Mouse (Mus musculus): ENCODE measurements at regions not wholly inside any gene's neighbourhood (a gene's known extent, or its start where the extent isn't known, plus 50 kb on each side); places are given as distances from the start of the nearest gene placed in this dataset.

DNA sequence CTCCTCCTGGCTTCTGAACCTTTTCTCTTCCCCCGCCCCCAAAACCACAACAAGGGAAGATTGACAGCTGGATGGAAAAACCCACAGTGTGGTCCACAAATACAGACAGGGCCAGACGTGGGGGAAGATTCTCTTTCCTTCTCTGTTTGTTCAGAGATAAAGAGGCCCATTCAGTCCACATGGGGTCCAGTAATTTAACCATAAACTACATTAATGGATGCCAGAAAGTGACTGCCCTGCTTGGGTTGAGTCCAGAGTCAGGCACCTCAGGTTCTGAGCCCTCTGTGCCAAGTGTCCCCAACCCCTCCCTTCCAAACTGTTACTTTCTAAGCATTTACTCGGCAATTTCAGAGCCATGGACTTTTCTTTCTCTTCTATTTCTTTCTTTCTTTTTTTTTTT lies 121.9 kb upstream of the Smyd2 start:
- Histone ChIP-seq H3K27ac (ENCODE audit: insufficient read depth, low read depth, low read length, poor library complexity, severe bottlenecking) (no peak overlapping the region), H3K9me3 (ENCODE audit: control insufficient read depth, insufficient read depth, low read depth, low read length) (no peaks in the 10 kb centered on the region), H3K36me3 (ENCODE audit: control insufficient read depth, insufficient read depth, low read length, poor library complexity, severe bottlenecking) (no peaks in the 10 kb centered on the region), H3K9ac (ENCODE audit: insufficient read depth, low read depth, low read length, poor library complexity, severe bottlenecking) (no peak overlapping the region), H3K4me3 (ENCODE audit: insufficient read depth in 1 of 2, low read depth in 1 of 2, low read length in 2 of 2, poor library complexity in 1 of 2, severe bottlenecking in 1 of 2) (no peak overlapping the region), H3K4me1 (ENCODE audit: control insufficient read depth in 2 of 2, insufficient read depth in 2 of 2, low read length in 2 of 2, poor library complexity in 1 of 2) (no peaks in the 10 kb centered on the region)
- in situ Hi-C loops (cut with MboI; ENCODE audit: low sequenced_read_pairs in 2 of 2, unreplicated experiment in 2 of 2) = no loop called here
- no peak for DNase-seq (ENCODE audit: low read depth, low spot score)
- TF ChIP-seq ZC3H11A (IDR thresholded peaks at IDR 0.05; ENCODE audit: borderline replicate concordance, low read depth, low read length) (no peak), ZNF384 (IDR thresholded peaks at IDR 0.05; ENCODE audit: low read depth, low read length) (no peak)

DNA sequence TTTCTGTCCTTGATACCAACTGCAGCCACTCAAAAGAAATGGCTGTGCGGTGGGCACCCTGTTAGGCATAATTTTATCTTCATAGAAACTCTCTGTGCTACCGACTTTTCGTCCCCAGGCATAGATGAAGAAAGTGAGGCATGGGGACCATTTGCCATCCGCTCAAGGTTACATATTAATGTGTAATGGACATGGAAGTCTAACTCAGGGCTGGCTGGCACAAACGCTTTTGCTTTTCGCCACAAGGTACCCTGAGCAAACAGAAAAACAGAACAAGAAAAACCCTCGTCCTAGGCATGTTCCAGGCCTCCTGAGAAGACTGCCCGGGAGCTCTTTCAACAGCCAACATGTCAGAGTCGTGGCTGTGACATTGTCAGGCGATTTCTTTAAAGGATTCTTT lies 121.0 kb upstream of the Smyd2 start:
- Histone ChIP-seq H3K9me3 (ENCODE audit: control insufficient read depth, insufficient read depth, low read depth, low read length) (no peaks in the 10 kb centered on the region), H3K36me3 (ENCODE audit: control insufficient read depth, insufficient read depth, low read length, poor library complexity, severe bottlenecking) (no peaks in the 10 kb centered on the region), H3K4me1 (ENCODE audit: control insufficient read depth in 2 of 2, insufficient read depth in 2 of 2, low read length in 2 of 2, poor library complexity in 1 of 2) (no peaks in the 10 kb centered on the region), H3K9ac (ENCODE audit: insufficient read depth, low read depth, low read length, poor library complexity, severe bottlenecking) (no peak overlapping the region), H3K27ac (ENCODE audit: insufficient read depth, low read depth, low read length, poor library complexity, severe bottlenecking) (no peak overlapping the region), H3K4me3 (ENCODE audit: insufficient read depth in 1 of 2, low read depth in 1 of 2, low read length in 2 of 2, poor library complexity in 1 of 2, severe bottlenecking in 1 of 2) (no peak overlapping the region)
- in situ Hi-C loops (cut with MboI; ENCODE audit: low sequenced_read_pairs in 2 of 2, unreplicated experiment in 2 of 2) = no loop called here
- TF ChIP-seq CHD2 (IDR thresholded peaks at IDR 0.05; ENCODE audit: low read depth, low read length) (no peak), ZC3H11A (IDR thresholded peaks at IDR 0.05; ENCODE audit: borderline replicate concordance, low read depth, low read length) (no peak), ZNF384 (IDR thresholded peaks at IDR 0.05; ENCODE audit: low read depth, low read length) (no peak), HCFC1 (IDR thresholded peaks at IDR 0.05; ENCODE audit: borderline replicate concordance, insufficient read depth, low read length) (no peak), MAFK (IDR thresholded peaks at IDR 0.05; ENCODE audit: insufficient read depth, low read depth, low read length) (no peak)
- DNase-seq (ENCODE audit: low read depth, low spot score) = no peak

GRCm38 (mm10) chr1:190042197-190042596 lies 120.0 kb upstream of the Smyd2 start:
- TF ChIP-seq MAFK (IDR thresholded peaks at IDR 0.05; ENCODE audit: insufficient read depth, low read depth, low read length) (no peak), ZNF384 (IDR thresholded peaks at IDR 0.05; ENCODE audit: low read depth, low read length) (no peak)
- no peaks in the 10 kb centered on the region for H3K9me3 ChIP-seq (ENCODE audit: control insufficient read depth, insufficient read depth, low read depth, low read length)
- no peak overlapping the region for H3K4me3 ChIP-seq (ENCODE audit: insufficient read depth in 1 of 2, low read depth in 1 of 2, low read length in 2 of 2, poor library complexity in 1 of 2, severe bottlenecking in 1 of 2)
- H3K9ac ChIP-seq (ENCODE audit: insufficient read depth, low read depth, low read length, poor library complexity, severe bottlenecking) = no peak overlapping the region
- H3K4me1 ChIP-seq (ENCODE audit: control insufficient read depth in 2 of 2, insufficient read depth in 2 of 2, low read length in 2 of 2, poor library complexity in 1 of 2) = no peaks in the 10 kb centered on the region
- H3K27ac ChIP-seq (ENCODE audit: insufficient read depth, low read depth, low read length, poor library complexity, severe bottlenecking) = no peak overlapping the region
- no peaks in the 10 kb centered on the region for H3K36me3 ChIP-seq (ENCODE audit: control insufficient read depth, insufficient read depth, low read length, poor library complexity, severe bottlenecking)
- in situ Hi-C loops (cut with MboI; ENCODE audit: low sequenced_read_pairs in 2 of 2, unreplicated experiment in 2 of 2) = no loop called here
- no peak for DNase-seq (ENCODE audit: low read depth, low spot score)

GRCm38 (mm10) chr1:190041096-190041706 lies 119.0 kb upstream of the Smyd2 start:
- no peak overlapping the region for H3K27ac ChIP-seq (ENCODE audit: insufficient read depth, low read depth, low read length, poor library complexity, severe bottlenecking)
- H3K4me3 ChIP-seq (ENCODE audit: insufficient read depth in 1 of 2, low read depth in 1 of 2, low read length in 2 of 2, poor library complexity in 1 of 2, severe bottlenecking in 1 of 2) = no peak overlapping the region
- DNase-seq (ENCODE audit: low read depth, low spot score) = peak; percentile 29
- H3K36me3 ChIP-seq (ENCODE audit: control insufficient read depth, insufficient read depth, low read length, poor library complexity, severe bottlenecking) = no peaks in the 10 kb centered on the region
- no peaks in the 10 kb centered on the region for H3K4me1 ChIP-seq (ENCODE audit: control insufficient read depth in 2 of 2, insufficient read depth in 2 of 2, low read length in 2 of 2, poor library complexity in 1 of 2)
- in situ Hi-C loops (cut with MboI; ENCODE audit: low sequenced_read_pairs in 2 of 2, unreplicated experiment in 2 of 2) = no loop called here
- H3K9ac ChIP-seq (ENCODE audit: insufficient read depth, low read depth, low read length, poor library complexity, severe bottlenecking) = no peak overlapping the region
- TF ChIP-seq CHD2 (IDR thresholded peaks at IDR 0.05; ENCODE audit: low read depth, low read length) (no peak), ZNF384 (IDR thresholded peaks at IDR 0.05; ENCODE audit: low read depth, low read length) (no peak), ZC3H11A (IDR thresholded peaks at IDR 0.05; ENCODE audit: borderline replicate concordance, low read depth, low read length) (0 out of 2 replicates have a peak, but pooled peaks have one; percentile 25), MAFK (IDR thresholded peaks at IDR 0.05; ENCODE audit: insufficient read depth, low read depth, low read length) (no peak), HCFC1 (IDR thresholded peaks at IDR 0.05; ENCODE audit: borderline replicate concordance, insufficient read depth, low read length) (no peak)
- H3K9me3 ChIP-seq (ENCODE audit: control insufficient read depth, insufficient read depth, low read depth, low read length) = no peaks in the 10 kb centered on the region

- no peak for TF ChIP-seq ZNF384 (IDR thresholded peaks at IDR 0.05; ENCODE audit: low read depth, low read length)
- TF ChIP-seq HCFC1 (IDR thresholded peaks at IDR 0.05; ENCODE audit: borderline replicate concordance, insufficient read depth, low read length) = no peak
- TF ChIP-seq MAFK (IDR thresholded peaks at IDR 0.05; ENCODE audit: insufficient read depth, low read depth, low read length) = no peak
- no peak for TF ChIP-seq CHD2 (IDR thresholded peaks at IDR 0.05; ENCODE audit: low read depth, low read length)
- no peak for TF ChIP-seq ZC3H11A (IDR thresholded peaks at IDR 0.05; ENCODE audit: borderline replicate concordance, low read depth, low read length)
- Histone ChIP-seq H3K27ac (ENCODE audit: insufficient read depth, low read depth, low read length, poor library complexity, severe bottlenecking) (no peak overlapping the region), H3K36me3 (ENCODE audit: control insufficient read depth, insufficient read depth, low read length, poor library complexity, severe bottlenecking) (no peaks in the 10 kb centered on the region), H3K9ac (ENCODE audit: insufficient read depth, low read depth, low read length, poor library complexity, severe bottlenecking) (no peak overlapping the region), H3K9me3 (ENCODE audit: control insufficient read depth, insufficient read depth, low read depth, low read length) (no peaks in the 10 kb centered on the region), H3K4me1 (ENCODE audit: control insufficient read depth in 2 of 2, insufficient read depth in 2 of 2, low read length in 2 of 2, poor library complexity in 1 of 2) (no peaks in the 10 kb centered on the region), H3K4me3 (ENCODE audit: insufficient read depth in 1 of 2, low read depth in 1 of 2, low read length in 2 of 2, poor library complexity in 1 of 2, severe bottlenecking in 1 of 2) (no peak overlapping the region)
- in situ Hi-C loops (cut with MboI; ENCODE audit: low sequenced_read_pairs in 2 of 2, unreplicated experiment in 2 of 2) = no loop called here
- no peak for DNase-seq (ENCODE audit: low read depth, low spot score)
Observed at GRCm38 (mm10) chr1:190038046-190038445, 115.9 kb upstream of the Smyd2 start.

Data from ES-E14 (cell line).